Mouse (Mus musculus) heart, embryonic 13.5 days (tissue): ENCODE measurements around the gene Atg2a. TPM values are rescaled to one million over a fixed set of nuclear protein-coding genes. Genes with fewer than 3 reads are reported as not detected.

Experiments used
- ATAC-seq: fragments of 200-750 bp; cut with Nextera tagmentation; 2 replicates; pipeline ENCODE4 v1.8.0; 2017; ENCODE audit warnings: moderate TSS enrichment; ENCODE audit not compliant: insufficient number of reproducible peaks, low FRiP score, low TSS enrichment; ENCODE audit errors: extremely low read depth
- H3K27ac ChIP-seq: fragments of 300-500 bp; sonication (generic); replicated peaks from 2 replicates; pipeline ENCODE4 v1.5.1; 2015; ENCODE audit warnings: moderate library complexity, mild to moderate bottlenecking, inconsistent platforms
- H3K27me3 ChIP-seq: fragments of 300-500 bp; sonication (generic); replicated peaks from 2 replicates; pipeline ENCODE4 v1.6.1; 2015; ENCODE audit warnings: mild to moderate bottlenecking, inconsistent platforms
- H3K36me3 ChIP-seq: fragments of 300-500 bp; sonication (generic); 2 replicates; pipeline ENCODE4 v1.6.1; 2015; ENCODE audit warnings: mild to moderate bottlenecking, inconsistent platforms
- H3K4me1 ChIP-seq: fragments of 300-500 bp; sonication (generic); 2 replicates; pipeline ENCODE4 v1.6.1; 2015; ENCODE audit warnings: inconsistent platforms
- H3K4me2 ChIP-seq: fragments of 300-500 bp; sonication (generic); 2 replicates; pipeline ENCODE4 v1.6.1; 2015; ENCODE audit warnings: inconsistent platforms, mild to moderate bottlenecking, moderate library complexity
- H3K4me3 ChIP-seq: fragments of 300-500 bp; sonication (generic); 2 replicates; pipeline ENCODE4 v1.5.1; 2015; ENCODE audit warnings: moderate library complexity, mild to moderate bottlenecking, inconsistent platforms
- H3K9ac ChIP-seq: fragments of 300-500 bp; sonication (generic); 2 replicates; pipeline ENCODE4 v1.6.1; 2015; ENCODE audit warnings: inconsistent platforms, mild to moderate bottlenecking, moderate library complexity
- H3K9me3 ChIP-seq: fragments of 300-500 bp; sonication (generic); 2 replicates; pipeline ENCODE4 v1.6.1; 2016; ENCODE audit warnings: inconsistent platforms
- WGBS: fragments of 180-500 bp; shearing (Covaris S2); methylation state at CpG from one replicate; pipeline ENCODE4 v1.1.7; 2015; ENCODE audit warnings: mixed read lengths; 5-methylcytosine and 5-hydroxymethylcytosine counted together
- polyA plus RNA-seq: library from polyadenylated mRNA; unstranded; fragments of >200 nt; fragmentation: Nextera tagmentation; extraction: Ambion mirVana; gene quantifications from 2 replicates; pipeline ENCODE4 v1.2.1, GENCODE M21; 2015

Atg2a gene
- polyA plus RNA-seq, 1 experiment from 2014 or later, result 7.1 TPM

DNA sequence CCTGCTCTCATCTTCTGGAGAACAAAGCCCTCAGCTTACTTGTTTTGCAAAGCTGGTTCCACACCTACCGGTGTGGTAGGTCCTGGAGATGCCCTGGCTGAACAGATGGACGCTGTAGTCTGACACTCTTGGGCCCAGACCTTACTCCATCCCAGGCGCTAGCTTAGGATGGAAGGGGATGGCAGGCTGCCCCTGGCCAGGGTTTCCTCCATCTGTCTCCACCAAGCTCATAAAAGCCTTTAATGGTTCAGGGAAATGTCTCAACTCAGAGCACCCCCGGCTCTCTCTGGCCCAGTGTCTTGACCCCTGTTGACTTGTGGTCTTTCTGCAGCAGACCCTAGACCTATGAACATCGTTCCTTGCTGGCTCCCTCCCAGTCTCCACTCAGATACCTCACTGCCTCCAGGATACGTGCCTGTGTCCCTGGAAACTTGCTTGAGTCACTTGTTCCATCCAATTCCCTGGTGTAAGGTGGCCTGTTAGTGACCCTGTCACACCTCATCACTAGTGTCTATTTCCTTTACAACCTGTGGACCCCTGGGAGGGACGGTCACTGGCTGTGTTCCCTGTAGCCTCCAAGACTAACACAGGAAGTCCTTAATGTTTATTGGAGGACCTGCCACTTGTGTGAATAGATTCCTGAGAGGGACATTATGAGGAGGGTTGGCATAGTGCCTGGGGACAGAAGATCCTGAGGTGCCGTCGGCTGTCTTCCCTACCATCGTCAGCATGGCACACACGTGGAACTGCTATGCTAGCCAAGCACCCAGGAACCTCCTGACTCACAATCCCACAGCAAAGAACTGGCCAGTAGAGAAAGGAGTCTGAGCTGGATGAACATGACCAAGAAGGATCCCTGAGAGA, 26.1 kb downstream of the Atg2a start:
- no peak overlapping the region for H3K4me3 ChIP-seq
- peaks cover 2% of the 10 kb centered on the region; the same call in 1 of the 2 replicates for H3K36me3 ChIP-seq
- 0 out of 2 replicates have a peak, but pooled peaks cover 3% of the 10 kb centered on the region for H3K4me1 ChIP-seq
- H3K27me3 ChIP-seq, result peaks cover 20% of the 10 kb centered on the region
- 0 out of 2 replicates have a peak overlapping the region, but pooled peaks have one; percentile 0 for H3K9ac ChIP-seq
- H3K4me2 ChIP-seq, result no peak overlapping the region
- no peak overlapping the region for H3K27ac ChIP-seq
- H3K9me3 ChIP-seq, result no peaks in the 10 kb centered on the region
- WGBS, result 56% methylated on average over 11 of the region's 11 CpGs
- no peak for ATAC-seq

DNA sequence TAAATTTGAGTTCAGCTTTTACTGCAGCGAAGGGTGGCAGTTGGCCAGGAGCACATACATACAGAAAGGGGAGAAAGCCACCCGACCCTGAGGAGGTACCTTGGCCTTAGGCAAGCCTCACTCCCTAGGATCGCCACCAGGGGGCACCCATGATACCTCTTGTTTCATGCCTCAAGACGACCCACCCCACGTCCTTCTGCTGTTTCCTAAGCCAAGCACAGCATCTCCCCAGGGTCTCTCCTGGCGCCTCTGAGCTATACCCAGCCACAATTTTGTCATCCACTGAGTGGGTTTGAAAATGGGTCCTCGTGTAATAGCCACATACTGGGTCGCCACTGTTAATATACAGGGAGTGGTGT, 26.7 kb downstream of the Atg2a start:
- WGBS, result 14% methylated on average over 8 of the region's 8 CpGs
- H3K4me3 ChIP-seq, result no peak overlapping the region
- 0 out of 2 replicates have a peak, but pooled peaks cover 3% of the 10 kb centered on the region for H3K4me1 ChIP-seq
- peaks cover 20% of the 10 kb centered on the region for H3K27me3 ChIP-seq
- no peak overlapping the region for H3K27ac ChIP-seq
- H3K4me2 ChIP-seq, result no peak overlapping the region
- no peaks in the 10 kb centered on the region for H3K36me3 ChIP-seq
- no peak for ATAC-seq
- no peak overlapping the region for H3K9ac ChIP-seq
- H3K9me3 ChIP-seq, result no peaks in the 10 kb centered on the region

DNA sequence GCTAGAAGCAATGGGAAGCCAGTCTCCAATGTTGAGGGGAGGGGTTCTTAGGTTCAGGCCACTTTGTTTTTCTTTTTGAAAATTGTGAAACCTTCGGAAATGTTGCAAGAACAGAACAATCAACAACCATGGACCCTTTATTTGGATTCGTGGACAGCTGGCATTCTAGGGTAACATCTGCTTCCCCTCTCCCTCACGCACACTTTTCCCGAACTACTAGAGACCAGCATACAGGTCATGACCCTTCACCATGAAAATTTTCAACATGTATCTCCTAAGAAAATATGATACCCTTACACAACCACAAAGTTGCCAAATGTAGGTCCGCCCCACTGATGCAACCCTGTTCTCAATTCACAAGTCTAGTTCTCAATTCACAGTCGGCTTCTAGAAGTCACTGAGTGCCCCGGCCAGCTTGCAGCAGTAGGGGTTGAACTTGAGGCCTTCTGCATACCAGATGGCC, 27.2 kb downstream of the Atg2a start:
- Histone ChIP-seq H3K4me3 (no peak overlapping the region), H3K4me2 (no peak overlapping the region), H3K4me1 (0 out of 2 replicates have a peak, but pooled peaks cover 3% of the 10 kb centered on the region), H3K36me3 (no peaks in the 10 kb centered on the region), H3K27ac (no peak overlapping the region), H3K27me3 (peaks cover 20% of the 10 kb centered on the region), H3K9me3 (no peaks in the 10 kb centered on the region), H3K9ac (no peak overlapping the region)
- ATAC-seq, result no peak
- WGBS, result 77% methylated on average over 7 of the region's 7 CpGs

DNA sequence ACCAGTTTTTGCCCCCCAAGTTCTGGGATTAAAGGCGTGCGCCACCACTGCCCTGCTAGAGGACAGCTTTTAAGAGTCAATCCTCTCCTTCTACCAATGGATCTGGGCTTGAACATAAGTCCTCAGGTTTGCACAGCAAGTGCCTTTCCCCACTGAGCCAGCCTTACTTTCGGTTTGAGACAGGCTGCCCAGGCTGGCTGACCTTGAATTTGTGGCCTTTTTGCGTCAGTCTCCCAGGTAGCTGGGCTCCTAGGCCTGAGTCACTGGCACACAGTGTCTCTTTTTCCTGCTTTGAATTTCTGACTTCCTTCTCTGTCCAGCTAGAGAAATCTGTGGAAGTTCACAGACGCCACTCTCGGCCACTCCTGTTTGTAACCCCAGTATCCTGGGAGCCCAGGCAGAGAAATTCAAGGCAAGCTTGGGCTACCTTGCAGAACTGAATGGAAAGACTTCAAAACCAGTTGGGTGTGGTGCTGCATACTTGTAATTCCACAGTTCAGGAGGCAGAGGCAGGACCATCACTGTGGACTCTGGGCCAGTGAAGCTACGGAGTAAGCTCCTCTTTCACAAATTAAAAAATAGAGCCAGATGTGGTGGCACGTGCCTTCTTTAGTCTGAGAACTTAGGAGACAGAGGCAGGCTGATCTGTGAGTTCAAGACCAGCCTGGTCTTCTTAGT, 28.5 kb downstream of the Atg2a start:
- H3K4me3 ChIP-seq, result no peak overlapping the region
- WGBS, result 82% methylated on average over 8 of the region's 8 CpGs
- 0 out of 2 replicates have a peak, but pooled peaks cover 3% of the 10 kb centered on the region for H3K4me1 ChIP-seq

DNA sequence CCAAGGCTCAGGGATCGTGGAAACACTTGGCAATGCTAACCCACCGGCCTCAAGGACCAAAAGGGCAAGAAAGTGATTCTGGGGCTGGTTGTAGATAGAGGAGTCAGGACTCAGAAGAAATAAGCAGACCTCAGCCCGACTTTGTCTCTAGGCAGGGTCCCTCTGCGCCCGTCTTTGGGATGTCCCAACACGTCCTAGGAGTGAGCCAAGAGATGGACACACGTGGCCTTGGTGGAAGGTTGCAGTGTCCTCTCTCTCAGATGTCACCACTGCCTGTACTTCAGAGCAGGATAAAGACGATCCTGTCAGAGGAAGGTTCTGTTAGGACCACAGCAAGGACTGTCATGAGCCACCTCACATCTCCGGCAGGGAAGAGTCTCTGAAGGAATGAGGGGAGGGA, 29.2 kb downstream of the Atg2a start:
- WGBS, result 49% methylated on average over 9 of the region's 9 CpGs
- Histone ChIP-seq H3K9ac (0 out of 2 replicates have a peak overlapping the region, but pooled peaks have one; percentile 44), H3K4me3 (no peak overlapping the region)

More for the DNA sequence above, 28.5 kb downstream of the Atg2a start:
- Histone ChIP-seq H3K9me3 (no peaks in the 10 kb centered on the region), H3K27me3 (peaks cover 20% of the 10 kb centered on the region), H3K4me2 (no peak overlapping the region), H3K36me3 (no peaks in the 10 kb centered on the region), H3K27ac (no peak overlapping the region), H3K9ac (no peak overlapping the region)
- ATAC-seq, result no peak

DNA sequence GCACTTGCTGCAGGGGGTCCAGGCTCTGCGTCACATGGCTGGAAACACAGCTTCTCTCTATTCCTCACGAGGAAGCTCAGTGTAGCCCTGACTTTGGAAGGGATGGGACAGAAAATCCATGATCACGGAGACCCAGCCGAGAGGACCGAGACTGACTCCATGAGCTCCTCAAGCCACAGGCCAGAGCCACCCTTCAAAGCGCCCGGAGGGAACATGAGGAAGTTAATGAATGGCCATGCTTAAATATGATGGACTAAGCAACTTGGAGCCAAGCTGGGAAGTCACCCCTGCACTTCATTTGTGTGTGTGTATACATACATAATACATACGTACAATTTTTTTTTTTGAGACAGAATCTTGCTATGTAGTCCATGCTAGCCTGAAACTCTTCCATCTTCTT, 29.7 kb downstream of the Atg2a start:
- no peak overlapping the region for H3K4me3 ChIP-seq
- H3K9me3 ChIP-seq, result no peaks in the 10 kb centered on the region
- peak overlapping the region; percentile 44; the same call in 1 of the 2 replicates for H3K9ac ChIP-seq
- H3K36me3 ChIP-seq, result no peaks in the 10 kb centered on the region
- H3K4me1 ChIP-seq, result peaks cover 14% of the 10 kb centered on the region
- peaks cover 20% of the 10 kb centered on the region for H3K27me3 ChIP-seq
- no peak for ATAC-seq
- H3K27ac ChIP-seq, result no peak overlapping the region
- 37% methylated on average over 8 of the region's 8 CpGs for WGBS
- no peak overlapping the region for H3K4me2 ChIP-seq

More for the DNA sequence above, 29.2 kb downstream of the Atg2a start:
- Histone ChIP-seq H3K36me3 (no peaks in the 10 kb centered on the region), H3K4me2 (no peak overlapping the region), H3K27me3 (peaks cover 20% of the 10 kb centered on the region), H3K27ac (no peak overlapping the region), H3K4me1 (peaks cover 9% of the 10 kb centered on the region), H3K9me3 (no peaks in the 10 kb centered on the region)
- no peak for ATAC-seq

DNA sequence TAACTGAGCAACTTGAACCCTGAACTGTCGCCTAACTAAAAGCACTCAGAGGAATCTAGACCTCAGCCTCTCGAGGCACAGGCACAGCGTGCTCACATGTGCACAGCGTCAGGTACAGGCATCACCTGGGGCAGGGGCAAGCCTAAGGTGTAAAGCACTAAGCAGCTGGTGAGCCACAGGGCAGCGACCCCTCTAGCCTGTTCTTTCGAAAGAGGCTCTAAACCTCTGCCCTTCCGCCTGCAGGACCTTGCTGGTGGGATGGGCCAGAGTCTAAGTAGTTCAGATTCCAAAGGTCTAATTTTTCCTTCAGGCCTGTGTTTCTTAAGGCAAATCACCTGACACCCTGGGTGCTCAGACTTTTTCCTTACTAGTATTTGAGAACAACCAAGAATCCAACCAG, 30.6 kb downstream of the Atg2a start:
- ATAC-seq, result no peak
- H3K4me2 ChIP-seq, result no peak overlapping the region

DNA sequence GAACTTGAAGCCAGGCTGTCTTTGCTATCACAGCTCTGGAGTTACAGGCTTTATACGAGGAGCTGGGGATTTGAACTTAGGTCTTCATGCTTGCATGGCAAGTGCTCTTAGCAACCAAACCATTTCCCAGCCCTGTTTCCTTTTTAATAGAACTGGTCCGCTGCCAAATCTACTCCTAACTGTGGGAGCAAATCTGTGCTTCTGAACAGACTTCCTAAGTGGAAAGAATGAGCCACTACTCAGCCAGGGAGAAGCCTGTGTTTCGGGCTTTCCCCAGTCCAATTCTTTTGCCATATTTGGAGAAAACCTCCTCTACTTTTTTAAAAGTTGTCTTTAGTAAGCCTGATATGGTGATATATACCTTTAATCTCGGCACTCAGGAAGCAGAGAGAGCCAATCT, 31.3 kb downstream of the Atg2a start:
- Histone ChIP-seq H3K4me3 (no peak overlapping the region), H3K36me3 (no peaks in the 10 kb centered on the region), H3K4me1 (peaks cover 16% of the 10 kb centered on the region), H3K4me2 (no peak overlapping the region), H3K27me3 (peaks cover 14% of the 10 kb centered on the region), H3K9ac (no peak overlapping the region), H3K9me3 (no peaks in the 10 kb centered on the region), H3K27ac (peak overlapping the region; percentile 37)
- 59% methylated on average over 4 of the region's 4 CpGs for WGBS
- ATAC-seq, result no peak

More for the DNA sequence above, 30.6 kb downstream of the Atg2a start:
- Histone ChIP-seq H3K4me3 (no peak overlapping the region), H3K27me3 (peaks cover 17% of the 10 kb centered on the region), H3K9me3 (no peaks in the 10 kb centered on the region), H3K4me1 (peaks cover 14% of the 10 kb centered on the region), H3K36me3 (no peaks in the 10 kb centered on the region), H3K9ac (no peak overlapping the region), H3K27ac (no peak overlapping the region)
- WGBS, result 69% methylated on average over 7 of the region's 7 CpGs

DNA sequence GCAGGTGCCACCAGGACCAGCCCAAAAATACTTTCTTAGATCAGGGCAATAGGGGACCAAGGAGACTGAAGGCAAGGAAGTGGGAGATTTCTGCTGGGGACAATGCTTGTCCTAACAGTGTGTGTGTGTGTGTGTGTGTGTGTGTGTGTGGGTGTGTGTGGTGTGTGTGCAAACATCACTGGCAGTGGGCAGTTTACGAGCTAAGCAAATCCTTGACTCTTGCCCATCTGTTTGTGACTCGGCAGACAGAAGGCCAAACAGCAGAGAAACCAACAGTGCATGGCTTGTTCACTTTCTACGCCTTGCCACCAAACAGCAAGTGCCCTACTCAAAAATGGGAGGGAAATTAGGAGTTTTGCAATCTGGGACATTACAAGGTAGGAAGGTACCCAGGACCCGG, 32.1 kb downstream of the Atg2a start:
- 79% methylated on average over 4 of the region's 4 CpGs for WGBS
- H3K4me3 ChIP-seq, result no peak overlapping the region

DNA sequence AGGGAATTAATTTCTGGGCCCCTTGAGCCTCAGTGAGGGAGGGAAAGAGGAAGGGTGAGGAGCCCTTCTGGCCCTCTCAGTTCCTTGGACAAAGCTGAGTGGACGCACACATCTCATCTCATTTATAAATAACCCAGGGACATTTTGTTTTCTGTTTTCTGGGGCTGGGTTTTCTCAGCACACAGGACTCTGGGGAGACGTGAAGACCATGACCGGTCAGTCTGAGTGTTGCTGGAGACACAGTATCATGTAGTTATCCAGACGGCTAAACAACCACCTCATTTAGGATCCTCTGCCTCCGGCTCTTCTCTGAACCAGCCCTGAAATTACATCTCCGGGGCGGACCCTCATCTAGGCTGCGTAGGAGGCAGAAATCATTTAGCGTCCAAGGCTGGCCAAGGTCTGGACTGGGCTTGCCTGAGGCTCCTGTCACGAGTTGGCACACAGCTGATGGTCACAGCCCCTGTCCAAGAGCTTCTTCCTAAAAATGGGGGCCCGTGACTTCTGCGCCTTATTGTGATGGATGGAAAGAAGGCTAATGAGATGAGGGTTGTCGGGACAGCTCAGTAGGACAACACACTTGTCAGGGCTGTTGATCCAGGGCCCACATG, 32.6 kb downstream of the Atg2a start:
- Histone ChIP-seq H3K9ac (no peak overlapping the region), H3K4me3 (no peak overlapping the region), H3K4me2 (no peak overlapping the region), H3K9me3 (no peaks in the 10 kb centered on the region), H3K27me3 (peaks cover 14% of the 10 kb centered on the region), H3K36me3 (no peaks in the 10 kb centered on the region), H3K27ac (no peak overlapping the region), H3K4me1 (peaks cover 27% of the 10 kb centered on the region)
- no peak for ATAC-seq
- 87% methylated on average over 13 of the region's 13 CpGs for WGBS

More for the DNA sequence above, 32.1 kb downstream of the Atg2a start:
- Histone ChIP-seq H3K9me3 (no peaks in the 10 kb centered on the region), H3K27me3 (peaks cover 14% of the 10 kb centered on the region), H3K27ac (peak overlapping the region; percentile 37; the same call in 1 of the 2 replicates), H3K36me3 (no peaks in the 10 kb centered on the region), H3K4me2 (no peak overlapping the region), H3K4me1 (peaks cover 22% of the 10 kb centered on the region), H3K9ac (no peak overlapping the region)
- no peak for ATAC-seq

DNA sequence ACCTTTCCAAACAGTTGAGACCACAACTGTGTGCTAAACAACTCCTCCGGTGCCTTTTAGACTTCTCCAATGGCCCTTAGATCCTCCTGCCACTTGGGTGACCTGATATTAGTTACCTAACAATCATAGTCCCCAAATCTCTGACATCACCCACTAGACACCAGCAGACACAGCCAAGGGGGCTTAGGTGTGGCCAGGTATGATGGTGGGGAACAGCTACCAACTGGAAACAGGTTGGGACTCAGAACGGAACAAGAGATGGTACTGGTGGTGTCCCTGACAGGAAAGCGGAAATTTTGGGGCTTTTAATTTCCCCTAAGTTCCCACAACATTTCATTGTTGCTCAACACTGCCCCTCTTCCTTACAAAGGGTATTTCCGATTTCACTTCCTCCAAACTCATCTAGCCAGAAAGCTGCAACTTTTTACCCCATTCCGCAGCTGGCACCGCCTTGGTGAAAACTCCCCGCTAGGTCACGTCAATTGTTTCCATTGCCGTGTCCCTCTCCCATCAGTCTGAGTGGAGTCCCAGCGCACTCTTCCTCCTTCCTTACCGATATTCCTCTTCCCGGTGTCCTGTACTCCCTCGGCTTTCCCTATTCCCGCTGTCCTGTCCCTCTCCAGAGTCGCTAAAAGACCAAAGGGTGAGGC, 34.4 kb downstream of the Atg2a start:
- no peak for ATAC-seq
- Histone ChIP-seq H3K9me3 (no peaks in the 10 kb centered on the region), H3K4me1 (peaks cover 45% of the 10 kb centered on the region), H3K27me3 (peaks cover 11% of the 10 kb centered on the region), H3K27ac (peak overlapping the region; percentile 84), H3K36me3 (peaks cover 10% of the 10 kb centered on the region), H3K9ac (peak overlapping the region; percentile 78), H3K4me2 (peak overlapping the region; percentile 92), H3K4me3 (peak overlapping the region; percentile 92)
- WGBS, result 9% methylated on average over 15 of the region's 15 CpGs
